Mouse (Mus musculus) megakaryocyte, embryonic 14.5 days (primary cell): ENCODE measurements around the gene Qprt.

Experiments
- FLI1 ChIP-seq: IDR thresholded peaks from 2 replicates; pipeline ENCODE4 v1.6.1; 2012; ENCODE audit warnings: low read length, inconsistent platforms, mixed read lengths
- GATA1 ChIP-seq: IDR thresholded peaks from 3 replicates; pipeline ENCODE4 v1.6.1; 2012; ENCODE audit warnings: mixed read lengths, low read length, inconsistent platforms, borderline replicate concordance

DNA sequence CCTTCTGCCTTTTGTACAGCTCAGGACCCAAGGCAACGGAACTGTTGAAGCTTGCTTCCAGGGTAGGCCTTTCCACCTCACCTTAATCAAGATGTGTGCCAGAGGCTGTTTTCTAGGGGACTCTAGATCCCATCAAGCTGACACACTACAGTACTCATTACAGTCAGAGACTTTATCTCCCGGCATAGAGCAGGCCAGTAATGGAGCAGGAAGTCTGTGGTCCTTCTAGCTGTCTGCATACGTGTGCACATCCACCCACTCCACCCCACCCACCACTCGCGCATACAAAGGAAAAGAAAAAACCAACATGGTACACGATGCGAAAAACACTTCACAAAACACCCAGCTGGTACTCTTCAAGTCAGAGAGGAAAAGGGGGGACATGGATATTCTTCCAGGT is 22.4 kb upstream of the Qprt start:
- TF ChIP-seq GATA1 (no peak), FLI1 (no peak)
